Mouse (Mus musculus) midbrain, embryonic 14.5 days (tissue): ENCODE measurements at regions not wholly inside any gene's neighbourhood (a gene's known extent, or its start where the extent isn't known, plus 50 kb on each side); places are given as distances from the start of the nearest gene placed in this dataset.

Experiments used
- ATAC-seq: fragments of 200-750 bp; cut with Nextera tagmentation; 2 replicates; pipeline ENCODE4 v1.8.0; 2017; ENCODE audit warnings: moderate number of reproducible peaks, moderate library complexity; ENCODE audit not compliant: low FRiP score, low TSS enrichment
- DNase-seq: peaks from one replicate; pipeline ENCODE4 v3.0.0-alpha.2; 2015
- H3K27ac ChIP-seq: fragments of 300-500 bp; sonication (generic); replicated peaks from 2 replicates; pipeline ENCODE4 v1.5.1; 2014; ENCODE audit warnings: mild to moderate bottlenecking, low read depth, low read length, moderate library complexity
- H3K27me3 ChIP-seq: fragments of 300-500 bp; sonication (generic); 2 replicates; pipeline ENCODE4 v1.6.1; 2014; ENCODE audit warnings: low read length, control low read depth, mixed read lengths; ENCODE audit not compliant: control insufficient read depth, insufficient read depth
- H3K36me3 ChIP-seq: fragments of 300-500 bp; sonication (generic); 2 replicates; pipeline ENCODE4 v1.6.1; 2014; ENCODE audit warnings: low read length, control low read depth; ENCODE audit not compliant: control insufficient read depth, insufficient read depth
- H3K4me1 ChIP-seq: fragments of 300-500 bp; sonication (generic); 2 replicates; pipeline ENCODE4 v1.6.1; 2014; ENCODE audit warnings: mild to moderate bottlenecking, antibody characterized with exemption, low read length, control low read depth; ENCODE audit not compliant: control insufficient read depth, insufficient read depth
- H3K4me2 ChIP-seq: fragments of 300-500 bp; sonication (generic); 2 replicates; pipeline ENCODE4 v1.6.1; 2014; ENCODE audit warnings: mild to moderate bottlenecking, low read length, moderate library complexity
- H3K4me3 ChIP-seq: fragments of 300-500 bp; sonication (generic); replicated peaks from 2 replicates; pipeline ENCODE4 v1.5.1; 2014; ENCODE audit warnings: low read depth, low read length
- H3K9ac ChIP-seq: fragments of 300-500 bp; sonication (generic); replicated peaks from 2 replicates; pipeline ENCODE4 v1.6.1; 2014; ENCODE audit warnings: mild to moderate bottlenecking, low read length, moderate library complexity
- H3K9me3 ChIP-seq: fragments of 300-500 bp; sonication (generic); 2 replicates; pipeline ENCODE4 v1.6.1; 2016; ENCODE audit warnings: low read length, control low read depth, mixed read lengths; ENCODE audit not compliant: control insufficient read depth
- WGBS: fragments of 180-500 bp; shearing (Covaris S2); extraction: QIAGEN DNeasy Blood & Tissue Kit; methylation state at CpG from one replicate; pipeline ENCODE4 v1.1.7; 2014; 5-methylcytosine and 5-hydroxymethylcytosine counted together

DNA sequence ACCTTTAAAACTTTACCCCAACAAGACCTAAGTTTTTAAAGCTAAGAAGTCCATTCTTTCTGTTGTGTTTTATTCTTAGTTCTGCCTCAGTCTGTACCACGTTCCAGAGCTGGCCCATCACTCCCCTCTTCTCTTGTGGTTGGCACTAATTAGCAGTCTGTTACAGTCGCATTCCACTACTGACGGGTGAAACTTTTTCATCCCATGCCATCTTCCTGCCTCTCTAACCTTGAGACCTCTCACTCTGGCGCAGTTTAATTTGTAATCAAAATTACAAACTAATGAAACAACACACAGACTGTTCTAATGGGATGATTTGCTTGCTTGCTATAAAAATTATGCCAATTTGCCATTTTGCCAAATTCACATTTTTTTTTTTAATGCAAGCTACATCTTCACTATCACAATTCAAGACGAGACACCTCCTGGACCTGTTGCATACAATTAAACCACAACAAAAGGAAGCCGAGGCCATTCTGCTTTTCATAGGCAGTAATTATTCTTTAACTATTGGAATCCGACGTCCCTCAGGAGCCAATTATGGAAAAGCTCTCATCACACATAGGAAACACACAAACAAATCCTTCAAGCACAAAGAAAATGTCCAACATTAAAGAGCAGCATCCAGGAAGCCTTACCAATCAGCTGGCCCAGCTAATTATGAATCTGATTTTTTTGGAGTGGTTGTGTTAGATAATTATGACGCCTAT is 138.1 kb upstream of the Irx5 start:
- no peak overlapping the region for H3K4me2 ChIP-seq
- peak; percentile 58 for DNase-seq
- no peak for ATAC-seq
- no peaks in the 10 kb centered on the region for H3K36me3 ChIP-seq
- no peaks in the 10 kb centered on the region for H3K27me3 ChIP-seq
- H3K9ac ChIP-seq = no peak overlapping the region
- no peak overlapping the region for H3K27ac ChIP-seq
- 71% methylated on average over 9 of the region's 9 CpGs for WGBS
- H3K4me3 ChIP-seq = no peak overlapping the region
- no peaks in the 10 kb centered on the region for H3K9me3 ChIP-seq
- H3K4me1 ChIP-seq = no peaks in the 10 kb centered on the region

GRCm38 (mm10) chr8:92217521-92217920 is 139.9 kb upstream of the Irx5 start:
- Histone ChIP-seq H3K4me3 (no peak overlapping the region), H3K4me1 (no peaks in the 10 kb centered on the region), H3K27ac (no peak overlapping the region), H3K36me3 (no peaks in the 10 kb centered on the region), H3K9ac (no peak overlapping the region), H3K4me2 (no peak overlapping the region), H3K9me3 (no peaks in the 10 kb centered on the region), H3K27me3 (no peaks in the 10 kb centered on the region)
- 74% methylated on average over 2 of the region's 2 CpGs for WGBS
- ATAC-seq (no peak), DNase-seq (no peak)

- 5% methylated on average over 4 of the region's 5 CpGs for WGBS
- ATAC-seq (no peak), DNase-seq (no peak)
These were observed 141.2 kb upstream of the Irx5 start for GRCm38 (mm10) chr8:92216176-92216575.

GRCm38 (mm10) chr8:92212786-92213535 is 144.5 kb upstream of the Irx5 start:
- Histone ChIP-seq H3K27ac (no peak overlapping the region), H3K36me3 (no peaks in the 10 kb centered on the region), H3K4me1 (no peaks in the 10 kb centered on the region), H3K9ac (no peak overlapping the region), H3K4me3 (no peak overlapping the region), H3K4me2 (no peak overlapping the region), H3K27me3 (no peaks in the 10 kb centered on the region), H3K9me3 (no peaks in the 10 kb centered on the region)
- 81% methylated on average over 14 of the region's 14 CpGs for WGBS
- ATAC-seq (no peak), DNase-seq (no peak)

More at GRCm38 (mm10) chr8:92216176-92216575, 141.2 kb upstream of the Irx5 start:
- Histone ChIP-seq H3K9me3 (no peaks in the 10 kb centered on the region), H3K4me1 (no peaks in the 10 kb centered on the region), H3K27me3 (no peaks in the 10 kb centered on the region), H3K36me3 (no peaks in the 10 kb centered on the region), H3K4me2 (no peak overlapping the region), H3K27ac (no peak overlapping the region), H3K4me3 (no peak overlapping the region), H3K9ac (no peak overlapping the region)

DNA sequence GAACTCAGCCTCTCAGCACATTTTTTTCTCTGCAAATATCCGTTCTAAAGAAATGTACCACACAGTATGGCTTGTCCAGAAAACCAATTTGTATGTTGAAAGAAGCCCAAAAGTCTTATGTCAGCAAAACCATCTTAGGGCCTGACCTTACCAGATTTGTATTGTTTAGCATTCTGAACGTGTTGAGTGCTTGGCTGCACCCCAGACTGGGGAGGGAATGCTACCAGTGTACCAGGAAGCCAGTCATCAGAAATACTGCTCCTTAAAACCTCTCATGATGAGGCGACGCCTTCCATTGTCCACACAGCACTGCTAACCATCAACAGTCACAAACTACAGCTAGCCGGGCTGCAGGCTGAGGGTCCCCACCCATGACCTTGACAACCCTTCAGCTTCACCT is 148.3 kb upstream of the Irx5 start:
- no peaks in the 10 kb centered on the region for H3K9me3 ChIP-seq
- 78% methylated on average over 5 of the region's 5 CpGs for WGBS
- no peak overlapping the region for H3K4me2 ChIP-seq
- no peak for DNase-seq
- no peak overlapping the region for H3K9ac ChIP-seq
- H3K4me3 ChIP-seq = no peak overlapping the region
- H3K36me3 ChIP-seq = no peaks in the 10 kb centered on the region
- H3K27me3 ChIP-seq = no peaks in the 10 kb centered on the region
- no peaks in the 10 kb centered on the region for H3K4me1 ChIP-seq
- no peak for ATAC-seq
- no peak overlapping the region for H3K27ac ChIP-seq

GRCm38 (mm10) chr8:92195635-92196034 is 161.8 kb upstream of the Irx5 start:
- Histone ChIP-seq H3K9ac (no peak overlapping the region), H3K4me2 (no peak overlapping the region), H3K36me3 (no peaks in the 10 kb centered on the region), H3K4me3 (no peak overlapping the region), H3K9me3 (no peaks in the 10 kb centered on the region), H3K27me3 (no peaks in the 10 kb centered on the region), H3K4me1 (no peaks in the 10 kb centered on the region), H3K27ac (no peak overlapping the region)
- no peak for DNase-seq
- WGBS = 97% methylated on average over 8 of the region's 8 CpGs
- ATAC-seq = no peak

DNA sequence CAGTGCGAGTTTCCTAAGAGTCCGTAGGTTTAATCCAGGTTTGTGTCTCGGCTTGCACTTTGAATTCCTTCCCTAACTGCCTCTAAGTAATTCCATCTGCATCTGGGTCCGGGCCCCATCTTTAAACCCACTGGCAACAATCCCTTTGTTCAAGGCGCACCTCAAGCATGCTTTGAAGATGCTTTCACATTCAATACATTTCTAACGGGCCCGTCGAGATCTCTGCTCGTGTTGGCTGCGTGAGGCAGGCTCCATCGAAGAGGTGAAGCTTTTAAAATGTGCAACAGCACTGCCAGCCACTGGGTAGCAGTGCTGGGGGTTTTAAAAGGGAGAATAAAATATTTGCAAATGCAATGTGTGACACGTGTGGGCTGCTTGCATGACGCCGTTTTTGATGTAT is 163.4 kb upstream of the Irx5 start:
- 51% methylated on average over 14 of the region's 14 CpGs for WGBS
- H3K36me3 ChIP-seq = no peaks in the 10 kb centered on the region
- no peak for ATAC-seq
- no peak overlapping the region for H3K9ac ChIP-seq
- no peak overlapping the region for H3K4me3 ChIP-seq
- H3K4me1 ChIP-seq = no peaks in the 10 kb centered on the region
- no peaks in the 10 kb centered on the region for H3K9me3 ChIP-seq
- H3K4me2 ChIP-seq = no peak overlapping the region
- H3K27ac ChIP-seq = no peak overlapping the region
- H3K27me3 ChIP-seq = no peaks in the 10 kb centered on the region
- DNase-seq = peak; percentile 53

GRCm38 (mm10) chr8:92190261-92191025 is 167.0 kb upstream of the Irx5 start:
- Histone ChIP-seq H3K27ac (no peak overlapping the region), H3K36me3 (no peaks in the 10 kb centered on the region), H3K9ac (no peak overlapping the region), H3K4me2 (no peak overlapping the region), H3K9me3 (no peaks in the 10 kb centered on the region; the same call in 1 of the 2 replicates), H3K27me3 (no peaks in the 10 kb centered on the region), H3K4me1 (no peaks in the 10 kb centered on the region), H3K4me3 (no peak overlapping the region)
- DNase-seq = no peak
- 92% methylated on average over 16 of the region's 16 CpGs for WGBS
- no peak for ATAC-seq
